Mouse (Mus musculus): ENCODE results near the gene Tenm3.

DNA sequence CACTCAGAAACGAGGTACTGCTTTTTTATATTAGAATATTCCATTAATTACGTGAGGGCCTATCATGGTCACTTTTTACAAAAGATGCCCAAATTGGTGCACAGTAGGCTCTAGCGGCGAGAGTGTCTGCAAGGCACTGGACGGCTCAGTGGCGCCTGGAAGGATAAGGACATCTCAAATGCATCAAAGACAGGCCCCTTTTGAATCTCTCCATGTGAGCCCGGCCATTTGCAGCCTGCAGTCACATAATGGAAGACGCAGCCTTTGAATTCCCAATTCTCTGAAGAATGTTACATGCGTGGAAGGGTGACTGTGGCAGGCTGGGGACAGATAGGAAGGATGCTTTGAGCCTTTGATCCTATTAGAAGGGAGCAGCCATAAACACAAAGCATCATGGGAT is 631.8 kb downstream of the Tenm3 start:
- TF ChIP-seq CTCF (IDR thresholded peaks at IDR 0.05; ENCODE audit: low read depth) (no peak), EP300 (IDR thresholded peaks at IDR 0.05; ENCODE audit: low read depth) (no peak)
